Mouse (Mus musculus) hindbrain, embryonic 16.5 days (tissue): ENCODE data around the gene Vamp2. TPM values are rescaled to one million over a fixed set of nuclear protein-coding genes. Genes with fewer than 3 reads are reported as not detected.

ENCODE experiments used
- ATAC-seq: fragments of 200-750 bp; cut with Nextera tagmentation; 2 replicates; pipeline ENCODE4 v1.8.0; 2017; ENCODE audit warnings: moderate TSS enrichment, moderate library complexity
- H3K27ac ChIP-seq: fragments of 300-500 bp; sonication (generic); 2 replicates; pipeline ENCODE4 v1.5.1; 2014; ENCODE audit warnings: low read depth, mild to moderate bottlenecking, control low read depth, low read length, moderate library complexity
- H3K27me3 ChIP-seq: fragments of 300-500 bp; sonication (generic); replicated peaks from 2 replicates; pipeline ENCODE4 v1.6.1; 2014; ENCODE audit warnings: low read length; ENCODE audit not compliant: control insufficient read depth, insufficient read depth
- H3K36me3 ChIP-seq: fragments of 300-500 bp; sonication (generic); 2 replicates; pipeline ENCODE4 v1.6.1; 2014; ENCODE audit warnings: mild to moderate bottlenecking, low read length, moderate library complexity, mixed read lengths; ENCODE audit not compliant: control insufficient read depth, insufficient read depth
- H3K4me1 ChIP-seq: fragments of 300-500 bp; sonication (generic); 2 replicates; pipeline ENCODE4 v1.6.1; 2014; ENCODE audit warnings: low read depth, low read length; ENCODE audit not compliant: control insufficient read depth, insufficient read depth
- H3K4me2 ChIP-seq: fragments of 300-500 bp; sonication (generic); 2 replicates; pipeline ENCODE4 v1.6.1; 2014; ENCODE audit warnings: mild to moderate bottlenecking, low read length, control low read depth, moderate library complexity
- H3K4me3 ChIP-seq: fragments of 300-500 bp; sonication (generic); 2 replicates; pipeline ENCODE4 v1.5.1; 2014; ENCODE audit warnings: mild to moderate bottlenecking, low read length, control low read depth, moderate library complexity
- H3K9ac ChIP-seq: fragments of 300-500 bp; sonication (generic); 2 replicates; pipeline ENCODE4 v1.6.1; 2014; ENCODE audit warnings: low read depth, mild to moderate bottlenecking, control low read depth, low read length, moderate library complexity
- H3K9me3 ChIP-seq: fragments of 300-500 bp; sonication (generic); 2 replicates; pipeline ENCODE4 v1.6.1; 2014; ENCODE audit warnings: mild to moderate bottlenecking, low read length, moderate library complexity; ENCODE audit not compliant: control insufficient read depth
- WGBS: fragments of 180-500 bp; shearing (Covaris S2); extraction: QIAGEN DNeasy Blood & Tissue Kit; methylation state at CpG from one replicate; pipeline ENCODE4 v1.1.7; 2014; 5-methylcytosine and 5-hydroxymethylcytosine counted together
- polyA plus RNA-seq: library from polyadenylated mRNA; unstranded; fragments of >200 nt; fragmentation: Nextera tagmentation; extraction: Ambion mirVana; gene quantifications from 2 replicates; pipeline ENCODE4 v1.2.1, GENCODE M21; 2015

Gene Vamp2
- polyA plus RNA-seq, 1 experiment from 2014 or later = 402 TPM

DNA sequence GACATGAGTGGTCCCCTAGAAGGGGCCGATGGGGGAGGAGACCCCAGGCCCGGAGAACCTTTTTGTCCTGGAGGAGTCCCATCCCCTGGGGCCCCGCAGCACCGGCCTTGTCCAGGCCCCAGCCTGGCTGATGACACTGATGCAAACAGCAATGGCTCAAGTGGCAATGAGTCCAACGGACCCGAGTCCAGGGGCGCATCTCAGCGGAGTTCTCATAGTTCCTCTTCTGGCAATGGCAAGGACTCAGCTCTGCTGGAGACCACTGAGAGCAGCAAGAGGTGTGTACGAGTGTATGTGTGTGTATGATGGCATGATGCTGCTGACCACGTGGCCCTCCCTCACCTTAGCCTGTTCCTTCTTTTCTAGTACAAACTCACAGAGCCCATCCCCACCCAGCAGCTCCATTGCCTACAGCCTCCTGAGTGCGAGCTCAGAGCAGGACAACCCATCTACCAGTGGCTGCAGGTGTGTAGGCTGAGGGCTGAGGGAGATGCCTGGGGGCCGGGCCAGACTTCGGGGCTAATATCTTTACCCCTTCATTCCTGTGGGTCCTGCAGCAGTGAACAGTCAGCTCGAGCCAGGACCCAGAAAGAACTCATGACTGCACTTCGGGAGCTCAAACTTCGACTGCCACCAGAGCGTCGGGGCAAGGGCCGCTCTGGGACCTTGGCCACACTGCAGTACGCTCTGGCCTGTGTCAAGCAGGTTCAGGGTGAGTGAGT, 12.5 kb downstream of the Vamp2 start:
- Histone ChIP-seq H3K4me2 (peak overlapping the region; percentile 93), H3K9ac (peak overlapping the region; percentile 73), H3K4me3 (peak overlapping the region; percentile 57), H3K9me3 (no peaks in the 10 kb centered on the region), H3K27ac (no peak overlapping the region), H3K27me3 (no peaks in the 10 kb centered on the region), H3K4me1 (peaks cover 36% of the 10 kb centered on the region), H3K36me3 (peaks cover 34% of the 10 kb centered on the region)
- WGBS = 91% methylated on average over 20 of the region's 20 CpGs
- ATAC-seq = no peak

DNA sequence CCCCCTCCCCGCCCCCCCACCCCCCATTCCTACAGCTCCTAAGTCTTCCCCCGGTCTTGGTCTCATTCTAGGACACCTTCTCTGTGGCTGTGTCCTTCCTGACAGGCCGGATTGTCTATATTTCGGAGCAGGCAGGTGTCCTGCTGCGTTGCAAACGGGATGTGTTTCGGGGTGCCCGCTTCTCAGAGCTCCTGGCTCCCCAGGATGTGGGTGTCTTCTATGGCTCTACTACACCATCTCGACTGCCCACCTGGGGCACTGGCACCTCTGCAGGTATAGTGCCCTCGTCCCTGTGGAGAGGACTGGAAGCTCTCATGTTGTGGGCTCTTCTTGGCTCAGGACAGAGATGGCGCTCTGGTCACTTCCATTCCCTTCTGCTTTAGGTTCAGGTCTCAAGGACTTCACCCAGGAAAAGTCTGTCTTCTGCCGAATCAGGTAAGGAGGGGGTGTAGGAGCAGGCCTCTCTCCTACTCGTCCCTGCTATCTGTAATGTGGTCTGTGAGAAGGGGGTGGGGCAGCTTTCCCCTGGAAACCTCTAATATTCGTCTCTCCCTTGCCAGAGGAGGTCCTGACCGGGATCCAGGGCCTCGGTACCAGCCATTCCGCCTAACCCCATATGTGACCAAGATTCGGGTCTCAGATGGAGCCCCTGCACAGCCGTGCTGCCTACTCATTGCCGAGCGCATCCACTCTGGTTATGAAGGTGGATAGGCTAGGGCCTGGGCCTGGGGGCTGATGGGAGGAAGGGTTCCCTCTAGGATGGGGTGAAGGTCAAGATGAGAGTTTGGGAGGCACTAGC, 13.5 kb downstream of the Vamp2 start:
- Histone ChIP-seq H3K27ac (no peak overlapping the region), H3K27me3 (no peaks in the 10 kb centered on the region), H3K4me2 (no peak overlapping the region), H3K4me3 (no peak overlapping the region), H3K4me1 (peaks cover 29% of the 10 kb centered on the region), H3K9ac (no peak overlapping the region), H3K36me3 (peaks cover 36% of the 10 kb centered on the region), H3K9me3 (no peaks in the 10 kb centered on the region)
- no peak for ATAC-seq
- WGBS = 93% methylated on average over 21 of the region's 21 CpGs

DNA sequence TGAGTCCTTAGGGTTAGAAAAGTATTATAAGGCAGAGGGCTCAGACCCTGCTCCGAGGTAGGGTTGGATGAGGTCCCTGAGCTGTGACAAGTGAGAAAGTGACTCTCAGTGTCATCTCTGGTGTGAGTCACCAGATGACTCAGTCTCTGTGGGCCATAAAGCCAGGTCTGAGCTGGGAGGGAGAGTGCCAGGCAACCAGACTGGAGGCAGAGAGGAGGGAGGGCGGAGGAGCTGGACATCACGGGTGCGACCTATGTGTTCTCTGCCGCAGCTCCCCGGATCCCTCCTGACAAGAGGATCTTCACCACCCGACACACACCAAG, 14.1 kb downstream of the Vamp2 start:
- Histone ChIP-seq H3K27ac (no peak overlapping the region), H3K36me3 (peaks cover 38% of the 10 kb centered on the region), H3K27me3 (no peaks in the 10 kb centered on the region), H3K4me3 (no peak overlapping the region), H3K9ac (no peak overlapping the region), H3K4me1 (peaks cover 24% of the 10 kb centered on the region), H3K9me3 (no peaks in the 10 kb centered on the region), H3K4me2 (no peak overlapping the region)
- ATAC-seq = no peak
- WGBS = 89% methylated on average over 7 of the region's 7 CpGs

DNA sequence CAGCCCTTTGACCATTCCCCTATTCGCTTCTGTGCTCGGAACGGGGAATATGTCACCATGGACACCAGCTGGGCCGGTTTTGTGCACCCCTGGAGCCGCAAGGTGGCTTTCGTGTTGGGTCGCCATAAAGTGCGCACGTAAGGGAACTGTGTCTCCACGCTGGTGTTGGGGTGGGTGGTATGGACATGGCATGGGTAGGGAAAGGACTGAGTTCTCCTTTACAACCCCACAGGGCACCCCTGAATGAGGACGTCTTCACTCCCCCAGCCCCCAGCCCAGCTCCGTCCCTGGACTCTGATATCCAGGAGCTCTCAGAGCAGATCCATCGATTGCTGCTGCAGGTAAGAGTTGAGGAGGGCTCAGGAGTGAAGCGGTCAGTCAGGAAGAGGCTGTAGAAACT, 14.8 kb downstream of the Vamp2 start:
- Histone ChIP-seq H3K4me3 (no peak overlapping the region), H3K4me2 (no peak overlapping the region), H3K9me3 (no peaks in the 10 kb centered on the region), H3K36me3 (peaks cover 41% of the 10 kb centered on the region), H3K27me3 (no peaks in the 10 kb centered on the region), H3K4me1 (peaks cover 16% of the 10 kb centered on the region), H3K27ac (no peak overlapping the region), H3K9ac (no peak overlapping the region)
- no peak for ATAC-seq
- WGBS = 94% methylated on average over 14 of the region's 14 CpGs

DNA sequence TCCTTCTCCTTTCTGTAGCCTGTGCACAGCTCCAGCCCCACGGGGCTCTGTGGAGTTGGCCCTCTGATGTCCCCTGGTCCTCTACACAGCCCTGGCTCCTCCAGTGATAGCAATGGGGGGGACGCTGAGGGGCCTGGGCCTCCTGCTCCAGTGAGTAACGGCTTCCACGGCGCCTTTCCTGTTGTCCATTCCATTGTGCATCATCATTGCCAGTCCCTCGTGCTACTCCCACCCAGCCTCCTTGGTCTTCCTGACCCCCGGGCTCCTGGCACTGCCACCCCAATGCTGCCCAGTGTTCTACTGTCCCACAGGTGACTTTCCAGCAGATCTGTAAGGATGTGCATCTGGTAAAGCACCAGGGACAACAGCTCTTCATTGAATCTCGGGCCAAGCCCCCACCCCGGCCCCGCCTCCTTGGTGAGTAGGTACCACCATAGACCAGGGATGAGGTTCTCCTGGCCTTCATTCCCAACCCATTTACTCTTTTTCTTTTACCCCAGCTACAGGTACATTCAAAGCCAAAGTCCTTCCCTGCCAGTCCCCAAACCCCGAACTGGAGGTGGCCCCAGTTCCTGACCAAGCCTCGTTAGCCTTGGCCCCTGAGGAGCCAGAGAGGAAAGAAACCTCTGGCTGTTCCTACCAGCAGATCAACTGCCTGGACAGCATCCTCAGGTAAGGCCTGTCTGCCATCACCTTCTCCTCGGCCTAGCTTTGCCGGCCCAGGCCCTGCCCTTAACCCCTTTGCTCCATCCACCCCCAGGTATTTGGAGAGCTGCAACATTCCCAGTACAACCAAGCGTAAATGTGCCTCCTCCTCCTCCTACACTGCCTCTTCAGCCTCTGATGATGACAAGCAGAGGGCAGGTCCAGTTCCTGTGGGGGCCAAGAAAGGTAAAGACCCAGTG, 15.5 kb downstream of the Vamp2 start:
- Histone ChIP-seq H3K36me3 (peaks cover 44% of the 10 kb centered on the region), H3K9me3 (no peaks in the 10 kb centered on the region), H3K4me3 (no peak overlapping the region), H3K4me1 (peaks cover 11% of the 10 kb centered on the region), H3K27me3 (no peaks in the 10 kb centered on the region), H3K27ac (no peak overlapping the region), H3K9ac (no peak overlapping the region), H3K4me2 (no peak overlapping the region)
- no peak for ATAC-seq
- WGBS = 92% methylated on average over 15 of the region's 15 CpGs

DNA sequence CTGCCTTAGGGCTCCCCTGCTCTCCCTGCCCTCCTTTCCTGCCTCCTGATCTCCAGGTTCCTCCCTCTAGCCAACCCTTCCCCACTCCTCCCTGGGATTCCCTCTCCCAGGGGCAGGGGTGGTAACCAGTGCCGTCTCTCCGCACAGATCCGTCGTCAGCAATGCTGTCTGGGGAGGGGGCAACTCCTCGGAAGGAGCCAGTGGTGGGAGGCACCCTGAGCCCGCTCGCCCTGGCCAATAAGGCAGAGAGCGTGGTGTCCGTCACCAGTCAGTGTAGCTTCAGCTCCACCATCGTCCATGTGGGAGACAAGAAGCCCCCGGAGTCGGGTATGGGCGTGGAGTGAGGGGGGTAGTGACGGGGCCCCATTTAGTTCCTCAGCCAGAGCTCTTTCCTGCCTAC, 16.2 kb downstream of the Vamp2 start:
- Histone ChIP-seq H3K9me3 (no peaks in the 10 kb centered on the region), H3K9ac (no peak overlapping the region), H3K27me3 (no peaks in the 10 kb centered on the region), H3K36me3 (peaks cover 47% of the 10 kb centered on the region), H3K4me2 (no peak overlapping the region), H3K4me1 (peaks cover 8% of the 10 kb centered on the region), H3K4me3 (no peak overlapping the region), H3K27ac (no peak overlapping the region)
- 89% methylated on average over 14 of the region's 14 CpGs for WGBS
- ATAC-seq = no peak

DNA sequence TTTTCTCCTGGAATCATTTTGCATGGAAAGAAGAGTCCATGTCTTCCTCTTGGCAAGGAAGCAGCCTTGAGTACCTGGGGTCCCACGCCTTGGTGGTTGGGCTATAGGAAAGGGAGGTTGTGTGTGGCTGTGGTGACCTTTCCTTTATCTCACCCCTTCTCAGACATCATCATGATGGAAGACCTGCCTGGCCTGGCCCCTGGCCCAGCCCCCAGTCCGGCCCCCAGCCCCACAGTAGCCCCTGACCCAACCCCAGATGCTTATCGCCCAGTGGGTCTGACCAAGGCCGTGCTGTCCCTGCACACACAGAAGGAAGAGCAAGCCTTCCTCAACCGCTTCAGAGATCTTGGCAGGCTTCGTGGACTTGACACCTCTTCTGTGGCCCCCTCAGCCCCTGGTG, 16.9 kb downstream of the Vamp2 start:
- no peaks in the 10 kb centered on the region for H3K27me3 ChIP-seq

DNA sequence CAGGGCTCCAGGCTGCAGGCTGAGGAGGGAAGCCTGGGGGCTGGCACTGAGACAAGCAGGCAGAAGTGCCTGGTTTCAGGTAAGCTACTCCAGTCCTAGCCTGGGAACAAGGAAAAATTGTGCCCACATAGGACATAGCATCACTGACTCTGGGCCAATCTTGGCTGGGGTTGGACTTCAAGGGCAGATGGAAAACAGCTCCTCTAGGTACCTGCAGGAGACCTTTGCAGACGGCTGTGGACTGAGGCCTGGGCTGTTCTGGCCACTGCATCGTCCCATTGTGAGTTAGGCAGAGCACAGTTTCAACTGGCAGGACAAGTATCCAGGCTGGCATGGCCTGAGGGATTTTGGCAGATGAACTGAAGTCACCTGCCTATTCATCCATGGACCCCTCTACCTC, 17.5 kb downstream of the Vamp2 start:
- ATAC-seq = no peak
- H3K9ac ChIP-seq = no peak overlapping the region
- no peak overlapping the region for H3K27ac ChIP-seq
- WGBS = 100% methylated on average over 2 of the region's 2 CpGs
- no peaks in the 10 kb centered on the region for H3K9me3 ChIP-seq
- H3K27me3 ChIP-seq = no peaks in the 10 kb centered on the region
- H3K4me3 ChIP-seq = no peak overlapping the region
- H3K36me3 ChIP-seq = peaks cover 47% of the 10 kb centered on the region
- no peaks in the 10 kb centered on the region; the same call in 1 of the 2 replicates for H3K4me1 ChIP-seq
- no peak overlapping the region for H3K4me2 ChIP-seq

More for the DNA sequence above, 16.9 kb downstream of the Vamp2 start:
- no peaks in the 10 kb centered on the region for H3K9me3 ChIP-seq
- H3K9ac ChIP-seq = no peak overlapping the region
- H3K36me3 ChIP-seq = peaks cover 47% of the 10 kb centered on the region
- 92% methylated on average over 6 of the region's 6 CpGs for WGBS
- peaks cover 5% of the 10 kb centered on the region for H3K4me1 ChIP-seq
- ATAC-seq = no peak
- no peak overlapping the region for H3K27ac ChIP-seq
- H3K4me3 ChIP-seq = no peak overlapping the region
- no peak overlapping the region for H3K4me2 ChIP-seq

DNA sequence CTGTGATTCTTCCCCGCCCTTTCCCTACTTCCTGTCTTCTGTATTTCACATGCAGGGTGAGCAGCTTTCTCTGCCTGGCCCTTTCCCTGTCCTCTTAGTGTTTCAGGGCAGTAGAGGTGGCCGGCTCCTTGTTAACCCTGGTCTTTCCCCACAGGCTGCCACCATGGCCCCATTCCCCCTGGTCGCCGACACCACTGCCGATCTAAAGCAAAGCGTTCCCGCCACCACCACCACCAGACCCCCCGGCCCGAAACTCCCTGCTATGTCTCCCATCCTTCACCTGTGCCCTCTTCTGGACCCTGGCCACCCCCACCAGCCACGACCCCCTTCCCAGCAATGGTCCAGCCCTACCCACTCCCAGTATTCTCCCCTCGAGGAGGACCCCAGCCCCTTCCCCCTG, 18.0 kb downstream of the Vamp2 start:
- Histone ChIP-seq H3K27me3 (no peaks in the 10 kb centered on the region), H3K9ac (no peak overlapping the region), H3K27ac (no peak overlapping the region)

More for the DNA sequence above, 18.0 kb downstream of the Vamp2 start:
- peaks cover 42% of the 10 kb centered on the region for H3K36me3 ChIP-seq
- H3K4me2 ChIP-seq = no peak overlapping the region
- ATAC-seq = no peak
- no peak overlapping the region for H3K4me3 ChIP-seq
- H3K4me1 ChIP-seq = peaks cover 2% of the 10 kb centered on the region; the same call in 1 of the 2 replicates
- no peaks in the 10 kb centered on the region for H3K9me3 ChIP-seq
- WGBS = 91% methylated on average over 11 of the region's 11 CpGs
